Mouse (Mus musculus) brain, embryonic 14.5 days (tissue): ENCODE results near the gene Plpp2. TPM values are rescaled to one million over a fixed set of nuclear protein-coding genes. Genes with fewer than 3 reads are reported as not detected.

Experiments used
- DNase-seq: peaks from one replicate; pipeline ENCODE4 v3.0.0-alpha.2; 2011; ENCODE audit warnings: low read depth
- CTCF ChIP-seq: fragments of 200-500 bp; IDR thresholded peaks from 2 replicates; pipeline ENCODE4 v1.5.1; 2012; ENCODE audit warnings: inconsistent platforms, mild to moderate bottlenecking, moderate library complexity, borderline replicate concordance; ENCODE audit not compliant: insufficient read depth, insufficient read length; ENCODE audit errors: extremely low read depth
- POLR2A ChIP-seq: fragments of 200-500 bp; IDR thresholded peaks from 2 replicates; pipeline ENCODE4 v1.6.1; 2012; ENCODE audit warnings: mild to moderate bottlenecking, inconsistent platforms, borderline replicate concordance; ENCODE audit not compliant: poor library complexity, insufficient read depth, insufficient read length, severe bottlenecking; ENCODE audit errors: extremely low read depth
- polyA plus RNA-seq: library from polyadenylated mRNA; depleted of rRNA; stranded (reverse); fragments of >200 nt; gene quantifications from 2 replicates; pipeline ENCODE4 v1.2.3, GENCODE M21; 2012

Plpp2 gene
- polyA plus RNA-seq, 1 experiment: 13.8 TPM

GRCm38 (mm10) chr10:79571314-79571713, 37.7 kb upstream of the Plpp2 start:
- DNase-seq: no peak
- no peak for TF ChIP-seq CTCF
- TF ChIP-seq POLR2A: no peak

GRCm38 (mm10) chr10:79569921-79570320, 36.3 kb upstream of the Plpp2 start:
- TF ChIP-seq CTCF: no peak
- no peak for TF ChIP-seq POLR2A
- no peak for DNase-seq

GRCm38 (mm10) chr10:79559716-79560115, 26.1 kb upstream of the Plpp2 start:
- no peak for DNase-seq
- no peak for TF ChIP-seq CTCF
- no peak for TF ChIP-seq POLR2A

- TF ChIP-seq CTCF: no peak
- TF ChIP-seq POLR2A: no peak
- DNase-seq: no peak
Observed at GRCm38 (mm10) chr10:79557496-79557895, 23.9 kb upstream of the Plpp2 start.

- DNase-seq: no peak
Observed at GRCm38 (mm10) chr10:79556951-79557350, 23.4 kb upstream of the Plpp2 start.

GRCm38 (mm10) chr10:79555238-79555724, 21.7 kb upstream of the Plpp2 start:
- no peak for DNase-seq
- no peak for TF ChIP-seq POLR2A
- no peak for TF ChIP-seq CTCF

More at GRCm38 (mm10) chr10:79556951-79557350, 23.4 kb upstream of the Plpp2 start:
- TF ChIP-seq CTCF: no peak
- no peak for TF ChIP-seq POLR2A

- TF ChIP-seq CTCF (no peak), POLR2A (peak; percentile 74)
- DNase-seq: peak; percentile 86
Observed at GRCm38 (mm10) chr10:79554330-79555237, 21.0 kb upstream of the Plpp2 start, which contains the start of gene Mier2. Gene Mier2, minus strand, starts transcription at chr10:79555199.

- TF ChIP-seq POLR2A: no peak
- TF ChIP-seq CTCF: no peak
- DNase-seq: no peak
Observed at GRCm38 (mm10) chr10:79553691-79554090, 20.1 kb upstream of the Plpp2 start.

- TF ChIP-seq POLR2A (no peak), CTCF (no peak)
- DNase-seq: no peak
Observed at GRCm38 (mm10) chr10:79553176-79553575, 19.6 kb upstream of the Plpp2 start.

- DNase-seq: no peak
- TF ChIP-seq CTCF (no peak), POLR2A (no peak)
Observed at GRCm38 (mm10) chr10:79552531-79552930, 18.9 kb upstream of the Plpp2 start.

GRCm38 (mm10) chr10:79550366-79550765, 16.8 kb upstream of the Plpp2 start:
- TF ChIP-seq POLR2A (no peak), CTCF (no peak)
- no peak for DNase-seq

GRCm38 (mm10) chr10:79548971-79549723, 15.6 kb upstream of the Plpp2 start:
- DNase-seq: no peak
- TF ChIP-seq POLR2A: no peak
- no peak for TF ChIP-seq CTCF
